Mouse (Mus musculus) lung, embryonic 14.5 days (tissue): ENCODE data around the gene Six5. TPM values are rescaled to one million over a fixed set of nuclear protein-coding genes. Genes with fewer than 3 reads are reported as not detected.
A peak's percentile ranks its signal among the peaks of the same experiment; 100 is the strongest.

ENCODE experiments used
- ATAC-seq: fragments of 200-750 bp; cut with Nextera tagmentation; 2 replicates; pipeline ENCODE4 v1.8.0; 2017; ENCODE audit warnings: mild to moderate bottlenecking, moderate TSS enrichment, moderate library complexity; ENCODE audit not compliant: insufficient read depth
- DNase-seq: peaks from one replicate; pipeline ENCODE4 v3.0.0-alpha.2; 2015
- H3K27ac ChIP-seq: fragments of 300-500 bp; sonication (generic); 2 replicates; pipeline ENCODE4 v1.5.1; 2014; ENCODE audit warnings: low read depth, mild to moderate bottlenecking, moderate library complexity
- H3K27me3 ChIP-seq: fragments of 300-500 bp; sonication (generic); 2 replicates; pipeline ENCODE4 v1.6.1; 2014; ENCODE audit warnings: low read length, control low read depth; ENCODE audit not compliant: insufficient read depth
- H3K36me3 ChIP-seq: fragments of 300-500 bp; sonication (generic); 2 replicates; pipeline ENCODE4 v1.6.1; 2014; ENCODE audit warnings: control low read depth; ENCODE audit not compliant: insufficient read depth
- H3K4me1 ChIP-seq: fragments of 300-500 bp; sonication (generic); 2 replicates; pipeline ENCODE4 v1.6.1; 2014; ENCODE audit warnings: antibody characterized with exemption, control low read depth; ENCODE audit not compliant: insufficient read depth
- H3K4me2 ChIP-seq: fragments of 300-500 bp; sonication (generic); 2 replicates; pipeline ENCODE4 v1.6.1; 2014; ENCODE audit warnings: mild to moderate bottlenecking
- H3K4me3 ChIP-seq: fragments of 300-500 bp; sonication (generic); 2 replicates; pipeline ENCODE4 v1.5.1; 2014; ENCODE audit warnings: low read depth, low read length
- H3K9ac ChIP-seq: fragments of 300-500 bp; sonication (generic); 2 replicates; pipeline ENCODE4 v1.6.1; 2014
- H3K9me3 ChIP-seq: fragments of 300-500 bp; sonication (generic); 2 replicates; pipeline ENCODE4 v1.6.1; 2016; ENCODE audit warnings: low read depth, low read length, control low read depth
- CTCF ChIP-seq: IDR thresholded peaks from 2 replicates; pipeline ENCODE4 v1.5.1; 2016; ENCODE audit warnings: antibody characterized with exemption, low read depth
- WGBS: fragments of 180-500 bp; shearing (Covaris S2); extraction: QIAGEN DNeasy Blood & Tissue Kit; methylation state at CpG from one replicate; pipeline ENCODE4 v1.1.7; 2014; 5-methylcytosine and 5-hydroxymethylcytosine counted together
- polyA plus RNA-seq: library from polyadenylated mRNA; unstranded; fragments of >200 nt; fragmentation: Nextera tagmentation; extraction: Ambion mirVana; gene quantifications from 2 replicates; pipeline ENCODE4 v1.2.1, GENCODE M21; 2014

Six5 gene
- polyA plus RNA-seq, 1 experiment from 2014 or later: 12.7 TPM

- H3K4me2 ChIP-seq: peak overlapping the region; percentile 10
- H3K36me3 ChIP-seq: peaks cover 37% of the 10 kb centered on the region
- no peak overlapping the region for H3K4me3 ChIP-seq
- no peak for ATAC-seq
- H3K4me1 ChIP-seq: peaks cover 8% of the 10 kb centered on the region
- no peak overlapping the region for H3K9ac ChIP-seq
- no peak for DNase-seq
- 49% methylated on average over 16 of the region's 17 CpGs for WGBS
- H3K9me3 ChIP-seq: no peaks in the 10 kb centered on the region
- TF ChIP-seq CTCF: no peak
- H3K27me3 ChIP-seq: no peaks in the 10 kb centered on the region
- H3K27ac ChIP-seq: no peak overlapping the region
Measured at GRCm38 (mm10) chr7:19091913-19092312, 2.5 kb upstream of the Six5 start.

GRCm38 (mm10) chr7:19092381-19093173 lies 1.8 kb upstream of the Six5 start:
- Histone ChIP-seq H3K27ac (peak overlapping the region; percentile 87), H3K27me3 (no peaks in the 10 kb centered on the region), H3K4me1 (peaks cover 8% of the 10 kb centered on the region), H3K9ac (peak overlapping the region; percentile 49), H3K4me2 (peak overlapping the region; percentile 91), H3K36me3 (peaks cover 38% of the 10 kb centered on the region), H3K9me3 (no peaks in the 10 kb centered on the region), H3K4me3 (peak overlapping the region; percentile 77)
- 6% methylated on average over 38 of the region's 38 CpGs for WGBS
- TF ChIP-seq CTCF: 0 out of 2 replicates have a peak, but pooled peaks have one; percentile 1
- peak; percentile 50 for ATAC-seq
- DNase-seq: peak; percentile 87

- TF ChIP-seq CTCF: peak; percentile 93
- H3K36me3 ChIP-seq: peaks cover 38% of the 10 kb centered on the region
- ATAC-seq (peak; percentile 50), DNase-seq (peak; percentile 88)
- peak overlapping the region; percentile 87 for H3K27ac ChIP-seq
- H3K4me2 ChIP-seq: peak overlapping the region; percentile 91
- no peaks in the 10 kb centered on the region for H3K9me3 ChIP-seq
- peak overlapping the region; percentile 77 for H3K4me3 ChIP-seq
- H3K9ac ChIP-seq: peak overlapping the region; percentile 49
- peaks cover 8% of the 10 kb centered on the region for H3K4me1 ChIP-seq
- H3K27me3 ChIP-seq: no peaks in the 10 kb centered on the region
- 2% methylated on average over 9 of the region's 15 CpGs for WGBS
Measured at GRCm38 (mm10) chr7:19093174-19093521, 1.2 kb upstream of the Six5 start.

- ATAC-seq: peak; percentile 82
- Histone ChIP-seq H3K4me1 (peaks cover 8% of the 10 kb centered on the region), H3K27me3 (no peaks in the 10 kb centered on the region), H3K9me3 (no peaks in the 10 kb centered on the region), H3K4me3 (peak overlapping the region; percentile 77), H3K9ac (peak overlapping the region; percentile 88), H3K27ac (peak overlapping the region; percentile 97), H3K4me2 (peak overlapping the region; percentile 91), H3K36me3 (peaks cover 35% of the 10 kb centered on the region)
- under 1% methylated on average over 45 of the region's 45 CpGs for WGBS
- DNase-seq: peak; percentile 99
- TF ChIP-seq CTCF: no peak
Measured at GRCm38 (mm10) chr7:19093537-19094385, 633 bp upstream of the Six5 start.

GRCm38 (mm10) chr7:19094826-19095750 lies 694 bp downstream of the Six5 start:
- WGBS: under 1% methylated on average over 87 of the region's 87 CpGs
- H3K9ac ChIP-seq: peak overlapping the region; percentile 88
- H3K36me3 ChIP-seq: peaks cover 31% of the 10 kb centered on the region
- no peaks in the 10 kb centered on the region for H3K27me3 ChIP-seq
- peaks cover 8% of the 10 kb centered on the region for H3K4me1 ChIP-seq
- no peak; the same call in 1 of the 2 replicates for ATAC-seq
- no peak for TF ChIP-seq CTCF
- peak overlapping the region; percentile 77 for H3K4me3 ChIP-seq
- H3K4me2 ChIP-seq: peak overlapping the region; percentile 91
- no peaks in the 10 kb centered on the region for H3K9me3 ChIP-seq
- H3K27ac ChIP-seq: peak overlapping the region; percentile 97
- DNase-seq: peak; percentile 71

- no peak for TF ChIP-seq CTCF
- ATAC-seq (peak; percentile 21), DNase-seq (peak; percentile 85)
- Histone ChIP-seq H3K36me3 (peaks cover 25% of the 10 kb centered on the region), H3K4me3 (peak overlapping the region; percentile 77), H3K9me3 (no peaks in the 10 kb centered on the region), H3K4me2 (peak overlapping the region; percentile 91), H3K9ac (peak overlapping the region; percentile 88), H3K27me3 (no peaks in the 10 kb centered on the region), H3K27ac (peak overlapping the region; percentile 97), H3K4me1 (peaks cover 8% of the 10 kb centered on the region)
- WGBS: 1% methylated on average over 19 of the region's 19 CpGs
Measured at GRCm38 (mm10) chr7:19095751-19096110, 1.3 kb downstream of the Six5 start.
